Mouse (Mus musculus): ENCODE measurements around the gene Ccdc63.

- TF ChIP-seq CTCF (IDR thresholded peaks at IDR 0.05; ENCODE audit: insufficient read depth, low read depth, low read length) (no peak), POLR2A (IDR thresholded peaks at IDR 0.05; ENCODE audit: insufficient read depth, low read depth, low read length) (no peak)
Measured at GRCm38 (mm10) chr5:122081471-122081870, 59.2 kb downstream of the Ccdc63 start.

Data from olfactory bulb, adult 2 months (tissue).